Mouse (Mus musculus) forebrain, embryonic 12.5 days (tissue): ENCODE data around the gene Igfbp7. TPM values are rescaled to one million over a fixed set of nuclear protein-coding genes. Genes with fewer than 3 reads are reported as not detected.
"Not testable (repeated sequence)": the region's sequence is repeated elsewhere in the genome, so short reads cannot be mapped to it uniquely, and the experiment has no call there.

Experiments
- ATAC-seq: fragments of 200-750 bp; cut with Nextera tagmentation; 2 replicates; pipeline ENCODE4 v1.8.0; 2017; ENCODE audit warnings: moderate TSS enrichment; ENCODE audit not compliant: low FRiP score
- H3K27ac ChIP-seq: fragments of 300-500 bp; sonication (generic); 2 replicates; pipeline ENCODE4 v1.5.1; 2016; ENCODE audit warnings: mild to moderate bottlenecking
- H3K27me3 ChIP-seq: fragments of 300-500 bp; sonication (generic); 2 replicates; pipeline ENCODE4 v1.6.1; 2016; ENCODE audit warnings: mild to moderate bottlenecking
- H3K36me3 ChIP-seq: fragments of 300-500 bp; sonication (generic); replicated peaks from 2 replicates; pipeline ENCODE4 v1.6.1; 2016; ENCODE audit warnings: mild to moderate bottlenecking
- H3K4me1 ChIP-seq: fragments of 300-500 bp; sonication (generic); 2 replicates; pipeline ENCODE4 v1.6.1; 2016
- H3K4me2 ChIP-seq: fragments of 300-500 bp; sonication (generic); 2 replicates; pipeline ENCODE4 v1.6.1; 2016; ENCODE audit warnings: mild to moderate bottlenecking, moderate library complexity
- H3K4me3 ChIP-seq: fragments of 300-500 bp; sonication (generic); replicated peaks from 2 replicates; pipeline ENCODE4 v1.5.1; 2016; ENCODE audit warnings: mild to moderate bottlenecking
- H3K9ac ChIP-seq: fragments of 300-500 bp; sonication (generic); 2 replicates; pipeline ENCODE4 v1.6.1; 2016; ENCODE audit warnings: mild to moderate bottlenecking
- H3K9me3 ChIP-seq: fragments of 300-500 bp; sonication (generic); 2 replicates; pipeline ENCODE4 v1.6.1; 2016
- WGBS: fragments of 180-500 bp; shearing (Covaris S2); methylation state at CpG from one replicate; pipeline ENCODE4 v1.1.7; 2016; 5-methylcytosine and 5-hydroxymethylcytosine counted together
- polyA plus RNA-seq: library from polyadenylated mRNA; unstranded; fragments of >200 nt; fragmentation: Nextera tagmentation; extraction: Ambion mirVana; gene quantifications from 2 replicates; pipeline ENCODE4 v1.2.1, GENCODE M21; 2016

Gene Igfbp7
- polyA plus RNA-seq, 1 experiment from 2014 or later = 28.9 TPM

- 0 out of 2 replicates have a peak, but pooled peaks cover 3% of the 10 kb centered on the region for H3K27me3 ChIP-seq
- H3K4me3 ChIP-seq = no peak overlapping the region
- no peaks in the 10 kb centered on the region for H3K9me3 ChIP-seq
- H3K9ac ChIP-seq = no peak overlapping the region
- no peak for ATAC-seq
- no peaks in the 10 kb centered on the region for H3K36me3 ChIP-seq
- H3K4me2 ChIP-seq = no peak overlapping the region
- H3K4me1 ChIP-seq = no peaks in the 10 kb centered on the region
- 83% methylated on average over 11 of the region's 11 CpGs for WGBS
- H3K27ac ChIP-seq = no peak overlapping the region
Measured at GRCm38 (mm10) chr5:77430471-77430870, 22.6 kb upstream of the Igfbp7 start.

DNA sequence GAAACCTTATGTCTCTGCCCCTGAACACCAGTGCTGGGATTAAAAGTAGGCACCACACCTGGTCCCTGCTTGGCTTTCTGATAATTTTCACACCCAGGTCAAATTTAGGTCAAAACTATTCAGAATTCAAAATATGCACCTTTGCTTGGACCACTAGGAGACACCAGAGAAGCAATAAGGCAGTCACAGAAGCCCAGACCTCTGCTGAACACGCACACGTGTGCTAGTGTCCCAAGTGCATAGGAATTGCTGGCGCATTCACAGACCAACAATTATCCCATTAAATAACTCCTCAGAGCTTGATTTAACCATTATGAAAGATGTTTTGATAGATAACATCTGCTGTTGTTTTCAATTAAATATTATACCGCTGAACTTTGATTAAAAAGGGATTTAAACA, 22.2 kb upstream of the Igfbp7 start:
- Histone ChIP-seq H3K9ac (no peak overlapping the region), H3K27ac (no peak overlapping the region), H3K36me3 (no peaks in the 10 kb centered on the region), H3K4me2 (no peak overlapping the region), H3K4me1 (no peaks in the 10 kb centered on the region), H3K4me3 (no peak overlapping the region), H3K27me3 (0 out of 2 replicates have a peak, but pooled peaks cover 3% of the 10 kb centered on the region), H3K9me3 (no peaks in the 10 kb centered on the region)
- ATAC-seq = no peak
- 82% methylated on average over 4 of the region's 4 CpGs for WGBS

DNA sequence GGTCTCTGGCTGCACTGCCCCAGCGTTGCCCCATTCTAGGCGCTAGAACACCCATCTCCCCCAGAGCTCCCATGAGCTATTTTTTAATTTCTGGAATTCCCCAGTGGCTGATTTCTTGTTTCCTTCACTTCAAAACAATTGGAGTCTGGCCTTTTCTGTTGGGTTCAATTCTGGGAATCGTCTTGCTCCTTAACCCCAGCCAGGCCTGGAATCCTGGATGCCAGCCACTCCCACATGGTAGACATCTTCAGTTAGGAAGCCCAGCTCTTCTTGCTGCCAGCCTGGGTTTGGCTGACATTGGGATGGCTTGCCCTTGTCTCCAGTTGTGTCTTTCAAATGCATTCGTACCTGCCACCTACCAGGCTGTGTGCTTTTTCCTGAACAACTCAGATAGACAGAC, 20.7 kb upstream of the Igfbp7 start:
- no peak overlapping the region for H3K9ac ChIP-seq
- no peak overlapping the region for H3K27ac ChIP-seq
- WGBS = 83% methylated on average over 4 of the region's 4 CpGs
- H3K36me3 ChIP-seq = no peaks in the 10 kb centered on the region
- H3K4me1 ChIP-seq = no peaks in the 10 kb centered on the region
- no peaks in the 10 kb centered on the region for H3K9me3 ChIP-seq
- H3K4me3 ChIP-seq = no peak overlapping the region
- 0 out of 2 replicates have a peak, but pooled peaks cover 3% of the 10 kb centered on the region for H3K27me3 ChIP-seq
- no peak overlapping the region for H3K4me2 ChIP-seq
- no peak for ATAC-seq

- Histone ChIP-seq H3K36me3 (no peaks in the 10 kb centered on the region), H3K4me3 (no peak overlapping the region), H3K27ac (no peak overlapping the region), H3K9me3 (no peaks in the 10 kb centered on the region), H3K27me3 (0 out of 2 replicates have a peak, but pooled peaks cover 3% of the 10 kb centered on the region), H3K9ac (no peak overlapping the region), H3K4me2 (no peak overlapping the region), H3K4me1 (no peaks in the 10 kb centered on the region)
- no peak for ATAC-seq
- whole genome bisulfite sequencing = 94% methylated on average over 5 of the region's 5 CpGs
Measured at GRCm38 (mm10) chr5:77427986-77428385, 20.1 kb upstream of the Igfbp7 start.

GRCm38 (mm10) chr5:77425721-77426500, 18.1 kb upstream of the Igfbp7 start:
- H3K9me3 ChIP-seq = no peaks in the 10 kb centered on the region
- no peak for ATAC-seq
- no peaks in the 10 kb centered on the region for H3K4me1 ChIP-seq
- no peaks in the 10 kb centered on the region for H3K36me3 ChIP-seq
- H3K27me3 ChIP-seq = 0 out of 2 replicates have a peak, but pooled peaks cover 3% of the 10 kb centered on the region
- no peak overlapping the region for H3K9ac ChIP-seq
- H3K4me2 ChIP-seq = no peak overlapping the region
- H3K27ac ChIP-seq = no peak overlapping the region
- no peak overlapping the region for H3K4me3 ChIP-seq
- WGBS = 79% methylated on average over 7 of the region's 7 CpGs

GRCm38 (mm10) chr5:77419537-77419936, 11.7 kb upstream of the Igfbp7 start:
- H3K4me3 ChIP-seq, H3K27me3 ChIP-seq, H3K36me3 ChIP-seq, ATAC-seq, H3K4me1 ChIP-seq, H3K9ac ChIP-seq, H3K4me2 ChIP-seq, H3K27ac ChIP-seq, H3K9me3 ChIP-seq: not testable (repeated sequence)
- WGBS = 77% methylated on average over 4 of the region's 4 CpGs

DNA sequence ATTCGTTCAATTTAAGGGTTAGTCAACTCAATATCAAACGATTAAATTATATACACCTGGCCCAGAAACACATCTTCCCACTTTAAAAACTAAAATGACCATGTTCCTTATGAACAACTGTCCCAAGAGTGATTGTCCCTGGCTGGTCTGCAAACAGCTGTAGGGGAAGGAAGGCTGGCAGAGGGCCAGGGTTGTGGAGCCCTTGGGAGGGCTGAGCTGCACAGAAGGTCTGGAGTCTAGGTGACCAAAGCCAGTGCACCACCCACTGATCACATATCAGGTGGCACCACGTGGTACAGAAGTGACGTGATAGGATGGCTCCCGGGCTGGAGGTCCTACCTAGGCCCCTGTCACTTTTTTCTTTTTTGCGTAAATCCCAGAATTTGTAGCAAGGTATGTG, 8.2 kb upstream of the Igfbp7 start:
- Histone ChIP-seq H3K4me3 (no peak overlapping the region), H3K9me3 (no peaks in the 10 kb centered on the region), H3K4me1 (no peaks in the 10 kb centered on the region), H3K4me2 (no peak overlapping the region), H3K36me3 (no peaks in the 10 kb centered on the region), H3K9ac (no peak overlapping the region), H3K27me3 (no peaks in the 10 kb centered on the region), H3K27ac (no peak overlapping the region)
- ATAC-seq = no peak
- 88% methylated on average over 6 of the region's 6 CpGs for WGBS

- 0 out of 2 replicates have a peak, but pooled peaks cover 2% of the 10 kb centered on the region for H3K9me3 ChIP-seq
- H3K4me1 ChIP-seq = peaks cover 9% of the 10 kb centered on the region; the same call in 1 of the 2 replicates
- no peak overlapping the region for H3K9ac ChIP-seq
- no peak overlapping the region for H3K4me2 ChIP-seq
- ATAC-seq = no peak
- WGBS = 93% methylated on average over 6 of the region's 6 CpGs
- H3K27ac ChIP-seq = no peak overlapping the region
- H3K36me3 ChIP-seq = no peaks in the 10 kb centered on the region
- H3K4me3 ChIP-seq = no peak overlapping the region
- H3K27me3 ChIP-seq = peaks cover 35% of the 10 kb centered on the region
Measured at GRCm38 (mm10) chr5:77408530-77408929, 689 bp upstream of the Igfbp7 start.

GRCm38 (mm10) chr5:77406371-77406871, 1.4 kb downstream of the Igfbp7 start:
- Histone ChIP-seq H3K27me3 (peaks cover 39% of the 10 kb centered on the region), H3K27ac (no peak overlapping the region)
- WGBS = 59% methylated on average over 5 of the region's 5 CpGs

GRCm38 (mm10) chr5:77405455-77406057, 2.3 kb downstream of the Igfbp7 start:
- H3K4me2 ChIP-seq = no peak overlapping the region
- H3K9me3 ChIP-seq = 0 out of 2 replicates have a peak, but pooled peaks cover 2% of the 10 kb centered on the region
- peaks cover 9% of the 10 kb centered on the region; the same call in 1 of the 2 replicates for H3K4me1 ChIP-seq
- no peak overlapping the region for H3K9ac ChIP-seq
- H3K36me3 ChIP-seq = no peaks in the 10 kb centered on the region
- H3K27ac ChIP-seq = no peak overlapping the region
- 71% methylated on average over 5 of the region's 5 CpGs for WGBS
- H3K27me3 ChIP-seq = peaks cover 39% of the 10 kb centered on the region
- ATAC-seq = no peak
- no peak overlapping the region for H3K4me3 ChIP-seq

More at GRCm38 (mm10) chr5:77406371-77406871, 1.4 kb downstream of the Igfbp7 start:
- 0 out of 2 replicates have a peak, but pooled peaks cover 2% of the 10 kb centered on the region for H3K9me3 ChIP-seq
- no peak overlapping the region for H3K4me2 ChIP-seq
- H3K9ac ChIP-seq = no peak overlapping the region
- no peak overlapping the region for H3K4me3 ChIP-seq
- ATAC-seq = no peak
- no peaks in the 10 kb centered on the region for H3K36me3 ChIP-seq
- peaks cover 9% of the 10 kb centered on the region; the same call in 1 of the 2 replicates for H3K4me1 ChIP-seq

DNA sequence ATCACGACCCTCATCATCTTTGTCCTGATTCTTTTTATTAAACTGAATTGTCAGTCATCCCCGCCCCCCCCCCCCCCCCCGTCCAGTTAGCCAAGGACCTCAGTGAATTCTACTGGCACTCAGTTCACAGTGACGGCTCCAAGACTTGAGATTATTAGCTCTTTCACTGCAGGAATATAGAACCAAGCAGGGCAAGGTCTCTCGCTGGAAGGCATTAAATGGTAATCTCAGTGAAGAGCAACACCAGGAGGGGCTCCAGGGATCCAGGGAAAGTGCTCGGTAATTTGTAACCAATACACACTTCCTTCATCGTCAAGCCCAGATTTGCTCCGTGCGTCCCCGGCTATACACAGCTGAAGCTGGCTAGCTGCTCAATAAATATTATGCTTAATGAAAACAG, 2.9 kb downstream of the Igfbp7 start:
- H3K9ac ChIP-seq = no peak overlapping the region
- peaks cover 12% of the 10 kb centered on the region; the same call in 1 of the 2 replicates for H3K4me1 ChIP-seq
- no peaks in the 10 kb centered on the region for H3K36me3 ChIP-seq
- no peak overlapping the region for H3K27ac ChIP-seq
- 64% methylated on average over 10 of the region's 10 CpGs for WGBS
- H3K9me3 ChIP-seq = 0 out of 2 replicates have a peak, but pooled peaks cover 2% of the 10 kb centered on the region
- no peak for ATAC-seq
- no peak overlapping the region for H3K4me2 ChIP-seq
- no peak overlapping the region for H3K4me3 ChIP-seq
- peaks cover 39% of the 10 kb centered on the region for H3K27me3 ChIP-seq

DNA sequence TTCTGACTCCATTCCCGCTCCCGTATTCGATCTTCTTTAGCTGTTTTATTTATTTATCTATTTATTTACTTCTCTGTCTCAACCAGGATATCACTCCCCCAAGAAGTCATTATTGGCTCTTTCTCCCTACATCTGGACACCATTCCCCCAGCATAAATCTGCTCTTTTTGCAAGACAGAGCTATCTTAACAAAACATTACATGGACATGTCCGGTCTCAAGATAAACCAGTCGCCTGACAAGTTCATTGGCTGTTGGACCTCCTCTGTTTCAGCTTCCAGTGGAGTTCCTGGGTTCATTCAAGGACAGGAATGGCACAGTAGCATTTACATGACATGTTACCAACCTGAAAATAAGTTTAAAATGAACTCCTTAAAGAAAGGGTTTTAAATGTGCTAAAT, 4.9 kb downstream of the Igfbp7 start:
- no peak overlapping the region for H3K9ac ChIP-seq
- H3K4me1 ChIP-seq = peaks cover 23% of the 10 kb centered on the region
- no peaks in the 10 kb centered on the region for H3K36me3 ChIP-seq
- peaks cover 29% of the 10 kb centered on the region for H3K27me3 ChIP-seq
- no peak overlapping the region for H3K4me3 ChIP-seq
- H3K27ac ChIP-seq = no peak overlapping the region
- H3K4me2 ChIP-seq = no peak overlapping the region
- 0 out of 2 replicates have a peak, but pooled peaks cover 2% of the 10 kb centered on the region for H3K9me3 ChIP-seq
- WGBS = 91% methylated on average over 5 of the region's 5 CpGs
- no peak for ATAC-seq
